Mouse (Mus musculus) frontal cortex, postnatal 36 days (tissue): ENCODE measurements around the gene Ptprj.

Experiments used
- DNase-seq, 2 experiments: peaks; one replicate each; pipeline ENCODE4 v3.0.0; 2022; ENCODE audit warnings: low spot score in 2 of 2

Ptprj gene

GRCm38 (mm10) chr2:90559688-90560196 is 20.7 kb downstream of the Ptprj start:
- DNase-seq: no peak

DNA sequence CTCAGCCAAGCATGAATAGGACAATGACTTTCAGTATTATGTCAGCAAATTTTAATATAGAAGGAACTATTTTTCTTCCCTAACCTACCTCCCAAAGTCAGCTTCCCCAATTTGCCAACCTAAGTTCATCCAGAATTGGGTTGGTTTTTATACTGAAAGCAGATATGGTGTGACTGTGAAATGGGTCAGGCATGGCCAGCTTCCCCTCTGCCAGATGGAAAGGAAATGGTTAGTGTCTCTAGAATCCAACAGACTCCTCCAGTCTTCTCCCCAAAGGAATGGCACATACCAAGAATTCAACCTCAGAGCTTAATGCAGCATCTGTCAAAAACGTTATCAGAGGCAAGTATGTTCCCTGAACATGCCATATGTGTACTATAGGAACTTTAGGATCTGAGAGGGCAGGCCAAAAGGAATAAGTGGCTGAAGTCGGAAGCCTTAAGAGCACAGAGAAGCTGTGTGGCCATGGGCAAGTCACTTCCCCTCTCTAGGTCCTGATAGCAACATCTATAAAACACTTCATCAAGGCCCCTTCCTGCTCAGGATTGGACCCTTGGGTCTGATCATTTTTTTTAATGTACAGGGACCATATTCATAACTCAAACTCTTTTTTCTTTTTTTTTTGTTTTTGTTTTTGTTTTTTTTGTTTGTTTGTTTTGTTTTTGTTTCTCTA is 21.3 kb downstream of the Ptprj start:
- no peak for DNase-seq

- DNase-seq: no peak
Measured at GRCm38 (mm10) chr2:90558361-90558760, 22.1 kb downstream of the Ptprj start.

DNA sequence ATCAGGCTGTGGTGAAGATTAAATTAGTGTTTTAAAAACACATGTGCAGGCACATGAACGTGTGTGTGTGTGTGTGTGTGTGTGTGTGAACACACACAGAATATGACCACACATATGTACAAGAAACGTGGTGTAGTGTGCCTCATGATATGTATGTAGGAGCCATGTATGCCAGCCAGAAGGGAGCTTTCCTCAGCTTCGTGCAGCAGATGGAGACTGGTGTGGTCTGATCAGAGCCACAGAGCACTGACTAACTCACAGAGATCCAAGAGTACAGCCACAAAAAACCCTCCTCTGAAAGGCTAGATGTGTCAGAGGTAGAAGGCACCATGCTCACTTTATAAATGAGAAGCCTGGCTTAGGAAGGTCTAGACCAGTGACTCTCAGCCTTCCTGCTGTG is 22.5 kb downstream of the Ptprj start:
- DNase-seq: no peak

DNA sequence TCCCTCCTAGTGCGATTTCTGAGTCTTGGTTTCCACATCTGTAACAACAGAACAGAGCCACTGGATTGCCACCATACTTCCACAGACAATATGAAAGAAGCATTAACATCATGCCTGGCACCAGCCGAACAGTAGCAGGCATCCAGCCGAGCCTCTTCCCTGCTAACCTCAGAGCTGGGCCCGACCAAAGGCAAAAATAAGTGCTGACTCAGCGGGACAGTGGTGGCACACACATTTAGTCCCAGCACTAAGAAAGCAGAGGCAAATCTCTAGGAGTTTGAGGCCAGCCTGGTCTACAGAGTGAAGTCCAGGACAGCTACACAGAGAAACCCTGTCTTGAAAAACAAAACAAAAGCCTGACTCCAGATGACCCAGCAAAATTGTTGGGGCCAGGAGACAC is 24.7 kb downstream of the Ptprj start:
- DNase-seq: no peak

DNA sequence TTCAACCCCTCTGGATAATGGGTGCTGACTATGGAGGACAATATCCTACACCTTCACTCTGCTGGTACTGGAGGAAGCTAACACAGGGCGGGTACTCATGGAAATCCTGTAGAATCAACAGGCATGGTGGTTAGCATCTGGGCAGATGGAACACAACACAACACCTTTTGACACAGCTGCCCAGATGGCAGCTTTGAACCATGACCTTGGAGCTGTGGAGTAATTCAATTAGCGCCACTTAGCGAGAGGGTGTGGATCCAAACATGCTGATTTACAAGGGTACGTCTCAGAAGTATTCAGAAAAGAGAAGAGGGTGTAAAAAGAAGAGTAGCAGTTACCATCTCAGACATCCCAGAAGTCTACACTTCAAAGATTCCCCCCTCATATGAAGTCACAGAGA is 25.6 kb downstream of the Ptprj start:
- no peak for DNase-seq

- DNase-seq: no peak
Measured at GRCm38 (mm10) chr2:90553861-90554260, 26.6 kb downstream of the Ptprj start.

DNA sequence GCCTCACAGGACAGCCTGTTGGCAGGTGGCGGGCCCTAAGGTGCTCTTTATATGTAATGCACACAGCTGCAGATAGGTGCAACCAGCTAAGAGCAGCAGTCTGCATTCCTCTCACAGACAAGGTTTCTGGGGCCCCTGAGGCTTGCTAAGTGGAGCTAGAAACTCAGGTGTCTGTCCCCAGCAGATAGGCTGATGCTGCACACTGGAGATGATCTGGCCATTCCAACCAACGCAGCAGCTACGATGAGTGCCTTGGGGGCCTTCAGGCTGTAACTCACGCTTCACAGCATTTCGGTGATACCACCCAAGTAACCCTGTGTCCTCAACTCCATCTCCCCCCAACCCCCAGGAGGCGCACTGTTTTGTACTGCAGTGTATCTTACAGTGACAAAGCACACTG is 29.8 kb downstream of the Ptprj start:
- DNase-seq: no peak

DNA sequence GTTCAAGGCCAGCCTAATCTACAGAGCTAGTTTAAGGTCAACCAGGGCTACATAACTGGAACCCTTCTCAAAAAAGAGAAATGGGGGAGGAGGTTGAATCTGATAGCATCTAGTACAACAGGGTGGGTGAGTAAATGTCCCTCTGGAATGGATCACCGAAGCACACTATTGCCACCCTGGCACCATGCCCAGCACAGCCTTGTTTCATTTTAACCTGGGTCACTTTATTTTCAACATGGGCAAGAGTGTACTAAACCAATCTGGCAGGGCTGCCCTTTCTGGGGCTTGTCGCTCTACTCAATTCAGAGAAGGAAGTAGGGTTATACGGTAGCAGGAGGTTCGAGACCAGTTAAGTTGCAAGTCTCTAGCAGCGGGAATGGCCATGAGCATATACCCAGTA is 31.9 kb downstream of the Ptprj start:
- DNase-seq: no peak

DNA sequence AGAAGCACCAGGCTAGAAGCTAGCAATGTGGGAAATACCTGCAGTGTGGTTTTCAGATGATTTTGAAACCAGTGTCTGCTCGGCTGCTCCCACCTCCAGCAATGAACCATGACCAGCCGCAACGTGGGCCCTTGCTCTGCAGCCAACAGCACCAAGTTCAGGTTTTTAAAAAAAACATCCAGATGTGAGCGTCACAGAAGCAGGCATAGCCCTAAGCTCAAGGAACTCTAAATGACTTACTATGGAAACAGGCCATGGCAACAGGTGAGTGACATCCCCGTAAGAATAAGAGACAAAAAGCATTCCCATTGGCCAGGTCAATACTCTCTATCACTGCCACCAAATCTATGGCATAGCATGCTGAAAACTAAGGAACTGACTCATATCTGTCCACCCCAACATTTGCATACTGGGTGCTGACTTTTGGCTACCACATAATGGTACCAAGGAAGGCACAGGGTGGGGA is 33.3 kb downstream of the Ptprj start:
- DNase-seq: no peak

GRCm38 (mm10) chr2:90545261-90545660 is 35.2 kb downstream of the Ptprj start:
- DNase-seq: peak in 1 of 2 experiments; percentile 43

GRCm38 (mm10) chr2:90543989-90544388 is 36.5 kb downstream of the Ptprj start:
- no peak for DNase-seq

GRCm38 (mm10) chr2:90543106-90543702 is 37.2 kb downstream of the Ptprj start:
- no peak for DNase-seq

DNA sequence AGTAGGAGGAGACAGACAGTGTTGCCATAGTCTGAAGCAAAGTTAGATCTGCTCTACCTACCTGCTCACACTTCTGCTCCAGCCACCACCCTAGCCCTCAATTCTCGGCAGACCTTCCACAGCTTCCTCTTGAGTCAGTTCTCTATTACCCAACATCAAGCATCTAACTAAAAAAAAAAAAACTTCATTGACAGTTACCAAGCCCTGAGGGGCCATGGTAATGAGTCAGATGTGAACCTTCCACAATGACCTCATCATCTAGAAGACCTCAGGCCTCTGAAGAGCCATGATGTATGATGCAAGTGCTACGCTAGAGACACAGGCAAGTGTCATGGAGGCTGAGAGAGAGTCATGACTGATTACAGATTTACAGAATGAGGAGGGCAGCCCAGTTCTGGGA is 37.8 kb downstream of the Ptprj start:
- no peak for DNase-seq

DNA sequence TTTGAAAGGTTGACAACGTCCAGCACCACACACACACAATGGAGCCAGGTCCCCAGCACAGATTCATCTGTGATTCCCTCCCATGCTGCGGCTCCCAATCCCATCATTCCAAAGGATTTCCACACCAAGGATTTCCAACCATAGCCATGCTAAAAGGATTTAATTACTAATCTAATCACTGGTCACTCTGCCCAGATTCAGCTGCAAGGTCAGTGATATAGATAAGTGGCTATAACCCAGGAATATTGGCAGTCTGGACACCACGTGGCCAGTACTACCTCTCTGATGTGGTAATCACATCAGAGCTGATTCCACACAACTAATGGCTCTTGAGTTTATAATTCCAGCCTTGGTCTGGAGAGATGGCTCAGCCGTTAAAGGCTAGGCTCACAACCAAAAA is 41.2 kb downstream of the Ptprj start:
- DNase-seq: no peak

DNA sequence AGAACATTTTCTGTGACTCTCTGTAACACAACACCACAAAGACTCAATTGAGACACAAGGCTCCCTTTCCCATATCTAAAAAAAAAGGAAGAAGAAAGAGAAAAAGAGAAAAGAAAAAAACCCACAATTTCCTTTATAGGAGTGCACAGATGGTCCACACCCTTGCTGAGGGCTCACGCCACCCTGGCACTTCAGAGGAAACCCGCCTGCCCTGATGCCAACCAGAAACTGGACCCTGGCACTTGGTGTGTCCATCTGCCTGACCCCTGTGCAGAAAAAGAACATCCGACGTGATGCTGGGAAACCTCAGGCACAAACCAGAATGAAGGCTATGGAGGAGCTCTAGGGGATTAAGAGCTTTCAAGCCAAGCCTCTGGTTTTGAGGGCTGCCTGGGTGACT is 43.2 kb downstream of the Ptprj start:
- no peak for DNase-seq

DNA sequence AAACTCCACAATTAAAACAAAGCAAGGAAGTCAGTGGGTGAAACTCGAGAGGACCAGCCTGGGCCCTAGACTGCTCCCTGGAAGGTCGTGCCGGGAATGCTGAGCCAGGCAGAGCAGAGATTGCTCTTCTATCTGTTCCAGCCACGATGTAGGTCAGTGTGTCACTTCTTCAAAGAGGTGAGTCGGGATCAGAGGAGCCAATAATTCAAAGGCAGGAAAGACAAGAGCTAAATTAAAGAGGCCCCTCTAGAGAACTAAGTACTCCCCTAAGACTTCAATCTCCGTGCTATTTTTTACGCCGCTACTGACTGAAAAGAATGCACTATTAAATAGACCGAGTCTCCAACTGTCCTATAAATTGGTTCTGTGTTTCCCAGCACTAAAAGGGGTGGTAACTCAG is 43.9 kb downstream of the Ptprj start:
- no peak for DNase-seq

- DNase-seq: no peak
Measured at GRCm38 (mm10) chr2:90534751-90535150, 45.7 kb downstream of the Ptprj start.

- no peak for DNase-seq
Measured at GRCm38 (mm10) chr2:90533944-90534343, 46.5 kb downstream of the Ptprj start.

- DNase-seq: no peak
Measured at GRCm38 (mm10) chr2:90532095-90532494, 48.4 kb downstream of the Ptprj start.

DNA sequence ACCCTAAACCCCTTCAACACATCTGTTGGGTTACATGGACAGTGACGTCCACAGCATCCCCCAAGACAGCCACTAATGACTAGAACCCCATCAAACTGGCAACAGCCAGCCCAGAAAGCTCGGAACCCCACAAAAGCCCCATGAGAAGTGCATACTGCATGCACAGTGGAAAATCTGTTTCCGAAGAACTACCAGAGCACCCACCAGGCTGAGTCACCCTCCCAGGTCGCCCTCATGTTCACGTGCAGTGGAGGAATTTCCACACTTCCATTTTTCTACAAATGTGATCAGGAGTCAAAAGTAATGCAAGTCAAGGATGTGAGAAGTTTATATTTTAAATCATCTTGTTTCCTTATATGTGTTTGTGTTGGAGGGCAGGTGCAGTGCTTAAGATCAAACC is 52.3 kb downstream of the Ptprj start:
- DNase-seq: no peak

- DNase-seq: no peak
Measured at GRCm38 (mm10) chr2:90526971-90527370, 53.5 kb downstream of the Ptprj start.

DNA sequence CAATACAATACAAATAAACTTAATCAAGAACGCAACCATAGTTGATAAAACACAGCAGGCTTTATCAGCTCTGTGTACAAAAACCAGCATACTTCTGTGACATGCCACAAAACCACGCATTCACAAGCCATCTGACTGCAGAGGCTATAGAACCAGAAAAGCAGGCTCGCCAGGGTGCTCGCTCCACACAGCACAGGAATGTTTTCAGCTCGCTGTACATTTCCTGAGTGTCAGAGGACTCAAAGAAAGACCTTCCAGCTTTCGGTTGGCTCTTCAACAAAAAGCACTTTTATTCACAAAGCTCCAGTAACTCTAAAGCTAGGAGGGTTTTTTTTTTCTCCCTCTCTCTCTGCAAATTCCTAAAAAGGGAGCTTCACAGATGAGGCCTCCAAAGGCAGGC is 53.9 kb downstream of the Ptprj start:
- DNase-seq: peak in 1 of 2 experiments; percentile 52

DNA sequence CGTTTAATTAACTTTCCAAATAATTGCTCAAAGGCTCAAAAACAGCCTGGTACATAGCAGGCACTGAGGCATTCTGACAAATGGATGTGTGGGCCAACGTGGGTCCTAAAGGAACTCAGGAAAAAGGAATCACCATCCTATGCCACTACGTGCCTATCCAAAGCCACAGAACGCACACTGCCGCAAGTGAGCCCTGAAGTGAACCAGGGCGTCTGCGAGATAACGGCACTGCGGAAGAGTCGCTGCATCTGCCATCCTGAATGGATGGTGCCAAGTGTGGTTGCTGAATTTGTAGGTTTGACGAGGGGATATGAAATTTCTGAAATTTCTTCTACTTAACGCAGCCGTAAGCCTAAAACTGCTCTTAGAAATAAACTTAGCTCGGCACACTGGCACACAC is 54.6 kb downstream of the Ptprj start:
- DNase-seq: no peak
